Mouse (Mus musculus) E14TG2a.4 (cell line): ENCODE results near the gene 4930412O13Rik.

Experiments used
- H3K27me3 ChIP-seq: 2 replicates; pipeline ENCODE4 v1.6.1; 2014; ENCODE audit warnings: low read length, control low read depth; ENCODE audit not compliant: insufficient read depth
- H3K36me3 ChIP-seq: 2 replicates; pipeline ENCODE4 v1.6.1; 2014; ENCODE audit warnings: low read length, control low read depth; ENCODE audit not compliant: insufficient read depth
- H3K4me1 ChIP-seq: replicated peaks from 2 replicates; pipeline ENCODE4 v1.6.1; 2014; ENCODE audit warnings: low read depth, low read length, control low read depth
- H3K4me3 ChIP-seq: replicated peaks from 2 replicates; pipeline ENCODE4 v1.5.1; 2014; ENCODE audit warnings: mild to moderate bottlenecking, low read length
- H3K9me3 ChIP-seq: 2 replicates; pipeline ENCODE4 v1.6.1; 2014; ENCODE audit warnings: low read length, control low read depth
- CTCF ChIP-seq: conservative IDR thresholded peaks from 2 replicates; pipeline ENCODE4 v1.5.1; 2014; ENCODE audit warnings: low read length
- NANOG ChIP-seq: IDR thresholded peaks from 2 replicates; pipeline ENCODE4 v1.6.1; 2014; ENCODE audit warnings: borderline replicate concordance, low read length, mixed read lengths
- POU5F1 ChIP-seq: IDR thresholded peaks from 2 replicates; pipeline ENCODE4 v1.6.1; 2014; ENCODE audit warnings: low read length, borderline replicate concordance

4930412O13Rik gene

GRCm38 (mm10) chr2:9871798-9872197, 9.3 kb upstream of the 4930412O13Rik start:
- TF ChIP-seq POU5F1 = no peak
- no peak for TF ChIP-seq CTCF
- no peak for TF ChIP-seq NANOG
- Histone ChIP-seq H3K9me3 (peaks cover 7% of the 10 kb centered on the region), H3K4me3 (no peak overlapping the region), H3K36me3 (no peaks in the 10 kb centered on the region), H3K4me1 (peaks cover 45% of the 10 kb centered on the region), H3K27me3 (peaks cover 86% of the 10 kb centered on the region)

- Histone ChIP-seq H3K27me3 (peaks cover 95% of the 10 kb centered on the region), H3K4me1 (peaks cover 53% of the 10 kb centered on the region), H3K4me3 (0 out of 2 replicates have a peak overlapping the region, but pooled peaks have one; percentile 26), H3K36me3 (no peaks in the 10 kb centered on the region), H3K9me3 (peaks cover 7% of the 10 kb centered on the region)
- TF ChIP-seq NANOG (no peak), CTCF (no peak), POU5F1 (no peak)
Measured at GRCm38 (mm10) chr2:9872682-9873081, 8.4 kb upstream of the 4930412O13Rik start.

- Histone ChIP-seq H3K9me3 (peaks cover 7% of the 10 kb centered on the region), H3K4me1 (peaks cover 59% of the 10 kb centered on the region), H3K4me3 (no peak overlapping the region), H3K36me3 (no peaks in the 10 kb centered on the region), H3K27me3 (peaks cover 96% of the 10 kb centered on the region)
- TF ChIP-seq POU5F1 (no peak), NANOG (no peak), CTCF (no peak)
Measured at GRCm38 (mm10) chr2:9873757-9874156, 7.3 kb upstream of the 4930412O13Rik start.

- no peak for TF ChIP-seq POU5F1
- Histone ChIP-seq H3K27me3 (peaks cover 96% of the 10 kb centered on the region), H3K4me3 (peak overlapping the region; percentile 46; the same call in 1 of the 2 replicates), H3K9me3 (peaks cover 4% of the 10 kb centered on the region), H3K36me3 (no peaks in the 10 kb centered on the region), H3K4me1 (peaks cover 66% of the 10 kb centered on the region)
Measured at GRCm38 (mm10) chr2:9874467-9875219, 6.4 kb upstream of the 4930412O13Rik start.

- peaks cover 97% of the 10 kb centered on the region for H3K27me3 ChIP-seq
- TF ChIP-seq POU5F1 (no peak), CTCF (no peak), NANOG (no peak)
- peak overlapping the region; percentile 46; the same call in 1 of the 2 replicates for H3K4me3 ChIP-seq
- no peaks in the 10 kb centered on the region for H3K36me3 ChIP-seq
- H3K4me1 ChIP-seq = peaks cover 68% of the 10 kb centered on the region
- H3K9me3 ChIP-seq = no peaks in the 10 kb centered on the region
Measured at GRCm38 (mm10) chr2:9875220-9875619, 5.8 kb upstream of the 4930412O13Rik start.

GRCm38 (mm10) chr2:9875676-9876357, 5.2 kb upstream of the 4930412O13Rik start:
- no peaks in the 10 kb centered on the region for H3K36me3 ChIP-seq
- peaks cover 98% of the 10 kb centered on the region for H3K27me3 ChIP-seq
- TF ChIP-seq CTCF (no peak), NANOG (no peak), POU5F1 (no peak)
- no peak overlapping the region for H3K4me3 ChIP-seq
- peaks cover 73% of the 10 kb centered on the region for H3K4me1 ChIP-seq
- H3K9me3 ChIP-seq = no peaks in the 10 kb centered on the region

GRCm38 (mm10) chr2:9876621-9877325, 4.3 kb upstream of the 4930412O13Rik start:
- Histone ChIP-seq H3K4me1 (peaks cover 72% of the 10 kb centered on the region), H3K9me3 (no peaks in the 10 kb centered on the region), H3K4me3 (peak overlapping the region; percentile 76), H3K27me3 (peaks cover 98% of the 10 kb centered on the region), H3K36me3 (no peaks in the 10 kb centered on the region)
- TF ChIP-seq POU5F1 (no peak), CTCF (no peak), NANOG (no peak)

- Histone ChIP-seq H3K9me3 (no peaks in the 10 kb centered on the region), H3K4me1 (peaks cover 72% of the 10 kb centered on the region), H3K4me3 (peak overlapping the region; percentile 76), H3K27me3 (peaks cover 98% of the 10 kb centered on the region), H3K36me3 (no peaks in the 10 kb centered on the region)
- no peak for TF ChIP-seq NANOG
- no peak for TF ChIP-seq CTCF
- TF ChIP-seq POU5F1 = no peak
Measured at GRCm38 (mm10) chr2:9877326-9877690, 3.7 kb upstream of the 4930412O13Rik start.
